Mouse (Mus musculus) neural tube, embryonic 14.5 days (tissue): ENCODE data around the gene Fam69b. TPM values are rescaled to one million over a fixed set of nuclear protein-coding genes. Genes with fewer than 3 reads are reported as not detected.

Experiments
- ATAC-seq: fragments of 200-750 bp; cut with Nextera tagmentation; 2 replicates; pipeline ENCODE4 v1.8.0; 2017; ENCODE audit warnings: low read depth, mild to moderate bottlenecking, moderate TSS enrichment, moderate library complexity
- H3K27ac ChIP-seq: fragments of 300-500 bp; sonication (generic); 2 replicates; pipeline ENCODE4 v1.5.1; 2014; ENCODE audit warnings: low read depth, mild to moderate bottlenecking, control low read depth, low read length, moderate library complexity, mixed read lengths
- H3K27me3 ChIP-seq: fragments of 300-500 bp; sonication (generic); 2 replicates; pipeline ENCODE4 v1.6.1; 2014; ENCODE audit warnings: low read length; ENCODE audit not compliant: control insufficient read depth, insufficient read depth
- H3K36me3 ChIP-seq: fragments of 300-500 bp; sonication (generic); 2 replicates; pipeline ENCODE4 v1.6.1; 2014; ENCODE audit warnings: low read length, mixed read lengths; ENCODE audit not compliant: control insufficient read depth, insufficient read depth
- H3K4me1 ChIP-seq: fragments of 300-500 bp; sonication (generic); 2 replicates; pipeline ENCODE4 v1.6.1; 2014; ENCODE audit warnings: low read length; ENCODE audit not compliant: control insufficient read depth, insufficient read depth
- H3K4me2 ChIP-seq: fragments of 300-500 bp; sonication (generic); 2 replicates; pipeline ENCODE4 v1.6.1; 2014; ENCODE audit warnings: mild to moderate bottlenecking, low read depth, low read length, control low read depth
- H3K4me3 ChIP-seq: fragments of 300-500 bp; sonication (generic); 2 replicates; pipeline ENCODE4 v1.5.1; 2014; ENCODE audit warnings: low read depth, low read length, control low read depth, mixed read lengths
- H3K9ac ChIP-seq: fragments of 300-500 bp; sonication (generic); replicated peaks from 2 replicates; pipeline ENCODE4 v1.6.1; 2014; ENCODE audit warnings: low read depth, mild to moderate bottlenecking, control low read depth, low read length, mixed read lengths
- H3K9me3 ChIP-seq: fragments of 300-500 bp; sonication (generic); 2 replicates; pipeline ENCODE4 v1.6.1; 2016; ENCODE audit warnings: low read length; ENCODE audit not compliant: control insufficient read depth
- WGBS: fragments of 180-500 bp; shearing (Covaris S2); extraction: QIAGEN DNeasy Blood & Tissue Kit; methylation state at CpG from one replicate; pipeline ENCODE4 v1.1.7; 2014; 5-methylcytosine and 5-hydroxymethylcytosine counted together
- polyA plus RNA-seq: library from polyadenylated mRNA; unstranded; fragments of >200 nt; fragmentation: Nextera tagmentation; extraction: Ambion mirVana; gene quantifications from 2 replicates; pipeline ENCODE4 v1.2.1, GENCODE M21; 2014

The Fam69b gene
- polyA plus RNA-seq, 1 experiment from 2014 or later: 139 TPM

- H3K36me3 ChIP-seq: no peaks in the 10 kb centered on the region
- peak overlapping the region; percentile 39 for H3K27ac ChIP-seq
- peak overlapping the region; percentile 51 for H3K4me3 ChIP-seq
- peak overlapping the region; percentile 69 for H3K9ac ChIP-seq
- WGBS: 6% methylated on average over 11 of the region's 11 CpGs
- no peaks in the 10 kb centered on the region for H3K27me3 ChIP-seq
- no peak; the same call in 1 of the 2 replicates for ATAC-seq
- peaks cover 4% of the 10 kb centered on the region; the same call in 1 of the 2 replicates for H3K4me1 ChIP-seq
- H3K4me2 ChIP-seq: peak overlapping the region; percentile 58
- no peaks in the 10 kb centered on the region for H3K9me3 ChIP-seq
Measured at GRCm38 (mm10) chr2:26587044-26587405, 41.2 kb upstream of the Fam69b start.

GRCm38 (mm10) chr2:26588573-26588972 is 39.7 kb upstream of the Fam69b start:
- peak overlapping the region; percentile 11; the same call in 1 of the 2 replicates for H3K4me2 ChIP-seq
- H3K4me1 ChIP-seq: peaks cover 4% of the 10 kb centered on the region; the same call in 1 of the 2 replicates
- no peak for ATAC-seq
- H3K9me3 ChIP-seq: no peaks in the 10 kb centered on the region
- H3K27me3 ChIP-seq: no peaks in the 10 kb centered on the region
- peak overlapping the region; percentile 69; the same call in 1 of the 2 replicates for H3K9ac ChIP-seq
- 57% methylated on average over 4 of the region's 4 CpGs for WGBS
- H3K27ac ChIP-seq: no peak overlapping the region
- H3K36me3 ChIP-seq: no peaks in the 10 kb centered on the region
- H3K4me3 ChIP-seq: 0 out of 2 replicates have a peak overlapping the region, but pooled peaks have one; percentile 4

DNA sequence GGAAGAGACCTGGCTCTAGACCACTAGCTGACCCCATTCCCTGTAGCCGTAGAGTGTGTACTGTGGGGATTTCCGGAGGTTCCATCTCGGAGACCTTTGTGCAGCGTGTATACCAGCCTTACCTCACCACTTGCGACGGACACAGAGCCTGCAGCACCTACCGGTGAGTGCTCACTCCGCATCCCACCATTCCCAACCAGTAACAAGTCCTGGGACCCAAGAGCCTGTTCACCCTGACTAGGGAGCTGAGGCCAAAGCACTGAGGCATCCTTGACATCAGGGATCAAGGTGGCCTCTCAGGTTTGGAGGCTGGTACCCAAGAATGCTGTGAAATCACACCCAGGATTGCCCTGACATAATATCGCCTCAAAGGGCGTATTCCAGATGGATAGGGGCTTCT is 39.0 kb upstream of the Fam69b start:
- ATAC-seq: no peak
- Histone ChIP-seq H3K4me1 (peaks cover 4% of the 10 kb centered on the region; the same call in 1 of the 2 replicates), H3K36me3 (no peaks in the 10 kb centered on the region), H3K9ac (no peak overlapping the region), H3K9me3 (no peaks in the 10 kb centered on the region), H3K4me3 (no peak overlapping the region; the same call in 1 of the 2 replicates), H3K4me2 (peak overlapping the region; percentile 8; the same call in 1 of the 2 replicates), H3K27ac (no peak overlapping the region), H3K27me3 (no peaks in the 10 kb centered on the region)
- 90% methylated on average over 10 of the region's 10 CpGs for WGBS

- 97% methylated on average over 7 of the region's 7 CpGs for WGBS
Measured at GRCm38 (mm10) chr2:26590282-26590681, 38.0 kb upstream of the Fam69b start.

GRCm38 (mm10) chr2:26590962-26591361 is 37.3 kb upstream of the Fam69b start:
- no peaks in the 10 kb centered on the region for H3K9me3 ChIP-seq
- no peaks in the 10 kb centered on the region for H3K36me3 ChIP-seq
- no peak overlapping the region for H3K4me2 ChIP-seq
- no peak for ATAC-seq
- no peak overlapping the region for H3K27ac ChIP-seq
- H3K9ac ChIP-seq: no peak overlapping the region
- no peak overlapping the region for H3K4me3 ChIP-seq
- WGBS: 90% methylated on average over 7 of the region's 7 CpGs
- peaks cover 4% of the 10 kb centered on the region; the same call in 1 of the 2 replicates for H3K4me1 ChIP-seq
- H3K27me3 ChIP-seq: no peaks in the 10 kb centered on the region

More at GRCm38 (mm10) chr2:26590282-26590681, 38.0 kb upstream of the Fam69b start:
- Histone ChIP-seq H3K4me1 (peaks cover 4% of the 10 kb centered on the region; the same call in 1 of the 2 replicates), H3K9me3 (no peaks in the 10 kb centered on the region), H3K27me3 (no peaks in the 10 kb centered on the region), H3K9ac (no peak overlapping the region), H3K4me2 (no peak overlapping the region), H3K4me3 (no peak overlapping the region), H3K36me3 (no peaks in the 10 kb centered on the region), H3K27ac (no peak overlapping the region)
- ATAC-seq: no peak

- Histone ChIP-seq H3K27ac (no peak overlapping the region), H3K4me1 (peaks cover 4% of the 10 kb centered on the region; the same call in 1 of the 2 replicates), H3K27me3 (no peaks in the 10 kb centered on the region), H3K9me3 (no peaks in the 10 kb centered on the region), H3K36me3 (no peaks in the 10 kb centered on the region), H3K9ac (no peak overlapping the region), H3K4me3 (no peak overlapping the region), H3K4me2 (no peak overlapping the region)
- no peak for ATAC-seq
- 83% methylated on average over 12 of the region's 12 CpGs for WGBS
Measured at GRCm38 (mm10) chr2:26591416-26591815, 36.8 kb upstream of the Fam69b start.

DNA sequence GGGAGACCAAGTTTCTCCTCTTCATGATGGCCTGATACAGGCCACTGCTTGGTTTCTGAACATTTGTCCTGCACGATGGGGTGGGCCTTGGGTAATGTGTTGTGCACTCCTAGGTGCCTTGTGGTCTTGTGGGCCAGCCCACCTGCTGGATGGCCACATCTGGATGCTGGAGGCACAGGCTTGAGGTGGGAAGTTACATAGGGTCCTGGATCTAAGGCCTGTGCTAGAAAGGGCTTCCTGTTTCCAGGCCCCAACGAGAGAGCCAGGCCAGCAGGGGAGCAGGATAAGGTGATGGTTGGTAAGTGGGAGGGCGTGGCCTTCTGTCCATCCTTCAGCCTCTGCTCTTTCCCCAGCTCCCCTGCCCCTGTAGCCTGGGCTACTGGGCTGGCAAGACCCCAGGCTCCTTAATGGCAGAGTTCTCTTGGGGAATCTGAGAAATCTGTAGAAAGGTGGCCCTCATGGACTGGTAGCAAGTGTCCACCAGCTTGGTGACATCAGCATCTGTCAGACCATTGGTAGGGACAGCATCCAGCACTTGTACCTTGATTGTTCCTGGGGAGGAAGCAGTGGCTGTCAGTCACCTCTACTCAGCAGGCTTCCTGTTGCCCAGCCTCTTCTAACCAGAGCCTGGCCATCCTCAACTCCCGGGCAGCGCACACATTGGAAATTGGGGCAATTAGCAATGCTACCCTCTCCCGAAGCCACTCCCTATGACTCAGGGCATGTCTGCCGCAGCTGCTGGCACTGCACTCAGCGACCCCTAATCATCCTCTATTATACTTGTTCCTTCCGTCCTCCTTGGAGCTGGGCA is 34.8 kb upstream of the Fam69b start:
- 46% methylated on average over 9 of the region's 9 CpGs for WGBS
- H3K9ac ChIP-seq: no peak overlapping the region
- no peak for ATAC-seq
- H3K36me3 ChIP-seq: no peaks in the 10 kb centered on the region
- H3K9me3 ChIP-seq: no peaks in the 10 kb centered on the region
- H3K4me3 ChIP-seq: no peak overlapping the region
- H3K27me3 ChIP-seq: no peaks in the 10 kb centered on the region
- no peaks in the 10 kb centered on the region for H3K4me1 ChIP-seq
- H3K27ac ChIP-seq: no peak overlapping the region
- H3K4me2 ChIP-seq: no peak overlapping the region

GRCm38 (mm10) chr2:26594022-26594346 is 34.3 kb upstream of the Fam69b start:
- Histone ChIP-seq H3K4me1 (no peaks in the 10 kb centered on the region), H3K27me3 (no peaks in the 10 kb centered on the region), H3K9ac (no peak overlapping the region), H3K4me3 (no peak overlapping the region), H3K27ac (no peak overlapping the region), H3K9me3 (no peaks in the 10 kb centered on the region), H3K4me2 (no peak overlapping the region), H3K36me3 (no peaks in the 10 kb centered on the region)
- 50% methylated on average over 9 of the region's 9 CpGs for WGBS
- ATAC-seq: no peak

GRCm38 (mm10) chr2:26594461-26594933 is 33.8 kb upstream of the Fam69b start:
- Histone ChIP-seq H3K4me1 (no peaks in the 10 kb centered on the region), H3K9ac (no peak overlapping the region), H3K4me3 (no peak overlapping the region), H3K9me3 (no peaks in the 10 kb centered on the region), H3K4me2 (no peak overlapping the region), H3K36me3 (no peaks in the 10 kb centered on the region), H3K27ac (no peak overlapping the region), H3K27me3 (no peaks in the 10 kb centered on the region)
- ATAC-seq: no peak
- WGBS: 87% methylated on average over 7 of the region's 7 CpGs
